Mouse (Mus musculus) limb, embryonic 12.5 days (tissue): ENCODE measurements around the gene Safb2. TPM values are rescaled to one million over a fixed set of nuclear protein-coding genes. Genes with fewer than 3 reads are reported as not detected.

Experiments
- ATAC-seq: fragments of 200-750 bp; cut with Nextera tagmentation; 2 replicates; pipeline ENCODE4 v1.8.0; 2017; ENCODE audit warnings: low read depth, moderate TSS enrichment; ENCODE audit not compliant: insufficient number of reproducible peaks, insufficient read depth, low FRiP score, low TSS enrichment
- H3K27ac ChIP-seq: fragments of 300-500 bp; sonication (generic); 2 replicates; pipeline ENCODE4 v1.5.1; 2016; ENCODE audit warnings: mild to moderate bottlenecking, moderate library complexity
- H3K27me3 ChIP-seq: fragments of 300-500 bp; sonication (generic); 2 replicates; pipeline ENCODE4 v1.6.1; 2016; ENCODE audit warnings: mild to moderate bottlenecking, moderate library complexity
- H3K36me3 ChIP-seq: fragments of 300-500 bp; sonication (generic); 2 replicates; pipeline ENCODE4 v1.6.1; 2016; ENCODE audit warnings: mild to moderate bottlenecking, moderate library complexity
- H3K4me1 ChIP-seq: fragments of 300-500 bp; sonication (generic); replicated peaks from 2 replicates; pipeline ENCODE4 v1.6.1; 2016
- H3K4me2 ChIP-seq: fragments of 300-500 bp; sonication (generic); 2 replicates; pipeline ENCODE4 v1.6.1; 2016; ENCODE audit warnings: mild to moderate bottlenecking, moderate library complexity
- H3K4me3 ChIP-seq: fragments of 300-500 bp; sonication (generic); replicated peaks from 2 replicates; pipeline ENCODE4 v1.5.1; 2016; ENCODE audit warnings: mild to moderate bottlenecking
- H3K9ac ChIP-seq: fragments of 300-500 bp; sonication (generic); replicated peaks from 2 replicates; pipeline ENCODE4 v1.6.1; 2016; ENCODE audit warnings: mild to moderate bottlenecking, moderate library complexity
- H3K9me3 ChIP-seq: fragments of 300-500 bp; sonication (generic); 2 replicates; pipeline ENCODE4 v1.6.1; 2016; ENCODE audit warnings: mild to moderate bottlenecking, moderate library complexity
- WGBS: fragments of 180-500 bp; shearing (Covaris S2); methylation state at CpG from one replicate; pipeline ENCODE4 v1.1.7; 2016; 5-methylcytosine and 5-hydroxymethylcytosine counted together
- polyA plus RNA-seq: library from polyadenylated mRNA; unstranded; fragments of >200 nt; fragmentation: Nextera tagmentation; extraction: Ambion mirVana; gene quantifications from 2 replicates; pipeline ENCODE4 v1.2.1, GENCODE M21; 2016

Gene Safb2
- polyA plus RNA-seq, 1 experiment from 2014 or later, result 113 TPM

GRCm38 (mm10) chr17:56607521-56608062 is 23.2 kb upstream of the Safb2 start:
- H3K27me3 ChIP-seq, result no peaks in the 10 kb centered on the region
- no peak overlapping the region for H3K4me2 ChIP-seq
- peaks cover 53% of the 10 kb centered on the region for H3K36me3 ChIP-seq
- H3K9ac ChIP-seq, result no peak overlapping the region
- H3K27ac ChIP-seq, result no peak overlapping the region
- no peak for ATAC-seq
- H3K9me3 ChIP-seq, result no peaks in the 10 kb centered on the region
- no peak overlapping the region for H3K4me3 ChIP-seq
- peaks cover 28% of the 10 kb centered on the region for H3K4me1 ChIP-seq
- WGBS, result 59% methylated on average over 3 of the region's 3 CpGs

GRCm38 (mm10) chr17:56605431-56605830 is 21.0 kb upstream of the Safb2 start:
- H3K4me2 ChIP-seq, result no peak overlapping the region
- peaks cover 21% of the 10 kb centered on the region for H3K4me1 ChIP-seq
- no peaks in the 10 kb centered on the region for H3K27me3 ChIP-seq
- WGBS, result 90% methylated on average over 9 of the region's 9 CpGs
- no peak overlapping the region for H3K4me3 ChIP-seq
- no peaks in the 10 kb centered on the region for H3K9me3 ChIP-seq
- ATAC-seq, result no peak
- H3K36me3 ChIP-seq, result peaks cover 75% of the 10 kb centered on the region
- no peak overlapping the region for H3K27ac ChIP-seq
- no peak overlapping the region for H3K9ac ChIP-seq

GRCm38 (mm10) chr17:56604422-56604821 is 20.0 kb upstream of the Safb2 start:
- peaks cover 85% of the 10 kb centered on the region for H3K36me3 ChIP-seq
- no peaks in the 10 kb centered on the region for H3K9me3 ChIP-seq
- H3K9ac ChIP-seq, result no peak overlapping the region
- no peak overlapping the region for H3K4me3 ChIP-seq
- no peak overlapping the region for H3K27ac ChIP-seq
- 91% methylated on average over 3 of the region's 3 CpGs for WGBS
- no peak overlapping the region for H3K4me2 ChIP-seq
- ATAC-seq, result no peak
- peaks cover 16% of the 10 kb centered on the region for H3K4me1 ChIP-seq
- H3K27me3 ChIP-seq, result no peaks in the 10 kb centered on the region

- H3K4me1 ChIP-seq, result peaks cover 14% of the 10 kb centered on the region
- no peak overlapping the region for H3K4me3 ChIP-seq
- no peak overlapping the region for H3K4me2 ChIP-seq
- WGBS, result 84% methylated on average over 9 of the region's 9 CpGs
- peaks cover 88% of the 10 kb centered on the region for H3K36me3 ChIP-seq
- no peaks in the 10 kb centered on the region for H3K27me3 ChIP-seq
- no peak overlapping the region for H3K9ac ChIP-seq
- no peak for ATAC-seq
- H3K27ac ChIP-seq, result no peak overlapping the region
- no peaks in the 10 kb centered on the region for H3K9me3 ChIP-seq
Measured at GRCm38 (mm10) chr17:56604070-56604380, 19.6 kb upstream of the Safb2 start.

DNA sequence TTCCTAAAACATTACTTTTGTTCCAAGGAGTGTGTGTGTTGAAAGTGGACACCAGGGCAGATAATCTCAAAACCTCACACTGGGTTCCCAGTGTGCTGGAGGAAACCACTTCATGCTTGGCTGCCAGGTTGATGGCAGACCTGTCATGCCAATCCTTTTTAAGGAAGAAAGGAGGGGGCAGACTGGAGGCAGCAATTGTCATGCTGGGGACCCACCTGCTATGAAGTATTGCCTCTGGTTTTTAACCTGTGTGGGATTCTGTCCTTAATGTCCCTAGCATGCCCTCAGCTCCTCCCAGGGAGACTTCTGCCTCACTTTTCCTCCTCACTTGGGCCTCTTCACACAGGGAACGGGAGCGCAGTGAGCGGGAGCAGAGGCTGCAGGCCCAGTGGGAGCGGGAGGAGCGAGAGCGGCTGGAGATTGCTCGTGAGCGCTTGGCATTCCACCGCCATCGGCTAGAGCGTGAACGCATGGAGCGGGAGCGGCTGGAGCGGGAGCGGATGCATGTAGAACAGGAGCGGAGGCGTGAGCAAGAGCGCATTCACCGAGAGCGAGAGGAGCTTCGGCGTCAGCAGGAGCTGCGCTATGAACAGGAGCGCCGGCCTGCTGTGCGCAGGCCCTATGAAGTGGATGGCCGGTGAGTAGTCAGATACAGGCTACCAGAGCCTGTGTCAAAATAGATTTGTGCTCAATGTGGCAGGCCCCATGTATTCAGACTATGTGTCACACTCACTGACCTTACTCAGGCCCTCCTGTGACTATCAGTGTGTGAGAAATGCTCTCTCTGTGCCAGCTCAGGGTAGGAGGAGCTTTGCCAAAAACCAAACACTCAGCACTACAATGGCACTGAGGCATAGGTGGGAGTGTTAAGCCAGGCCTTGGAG is 19.0 kb upstream of the Safb2 start:
- no peak for ATAC-seq
- Histone ChIP-seq H3K9me3 (no peaks in the 10 kb centered on the region), H3K27ac (no peak overlapping the region), H3K4me3 (no peak overlapping the region), H3K4me2 (no peak overlapping the region), H3K4me1 (peaks cover 8% of the 10 kb centered on the region), H3K36me3 (peaks cover 88% of the 10 kb centered on the region), H3K27me3 (no peaks in the 10 kb centered on the region), H3K9ac (no peak overlapping the region)
- 96% methylated on average over 28 of the region's 28 CpGs for WGBS

DNA sequence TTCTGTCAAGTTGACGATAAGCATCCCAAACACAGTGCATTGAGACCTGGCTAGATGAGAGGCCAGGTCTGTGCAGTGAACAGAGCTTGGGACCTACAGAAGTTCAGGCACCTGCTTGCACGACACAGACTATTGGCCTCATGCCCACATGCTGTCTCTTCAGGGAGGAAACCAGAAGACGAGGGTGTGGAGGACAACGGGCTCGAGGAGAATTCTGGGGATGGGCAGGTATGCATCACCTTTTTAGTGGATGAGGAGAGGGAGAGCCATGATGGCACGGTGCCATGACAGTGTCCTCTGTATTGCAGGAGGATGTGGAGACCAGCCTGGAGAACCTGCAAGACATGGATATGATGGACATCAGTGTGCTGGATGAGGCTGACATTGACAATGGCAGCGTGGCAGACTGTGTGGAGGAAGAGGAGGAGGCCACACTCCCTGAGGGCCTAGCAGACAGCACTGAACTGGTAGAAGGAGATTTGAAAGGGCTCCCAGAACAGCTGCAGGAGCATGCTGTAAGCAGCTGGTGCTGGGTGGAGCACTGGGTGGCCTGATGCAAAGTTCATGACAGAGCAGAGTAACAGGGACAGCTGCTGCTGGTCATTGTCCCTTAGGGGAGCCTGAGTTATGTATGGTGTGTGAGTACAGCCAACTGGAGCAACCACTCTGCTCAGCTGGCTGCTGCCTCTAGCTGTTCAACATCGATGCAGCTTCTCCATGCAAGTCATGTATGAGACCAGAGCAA is 9.3 kb upstream of the Safb2 start:
- H3K36me3 ChIP-seq, result peaks cover 96% of the 10 kb centered on the region
- 90% methylated on average over 8 of the region's 8 CpGs for WGBS
- H3K4me1 ChIP-seq, result no peaks in the 10 kb centered on the region
- H3K9ac ChIP-seq, result no peak overlapping the region
- peak; percentile 12; the same call in 1 of the 2 replicates for ATAC-seq
- no peaks in the 10 kb centered on the region for H3K27me3 ChIP-seq
- 0 out of 2 replicates have a peak overlapping the region, but pooled peaks have one; percentile 4 for H3K27ac ChIP-seq
- no peak overlapping the region for H3K4me2 ChIP-seq
- no peak overlapping the region for H3K4me3 ChIP-seq
- H3K9me3 ChIP-seq, result no peaks in the 10 kb centered on the region

DNA sequence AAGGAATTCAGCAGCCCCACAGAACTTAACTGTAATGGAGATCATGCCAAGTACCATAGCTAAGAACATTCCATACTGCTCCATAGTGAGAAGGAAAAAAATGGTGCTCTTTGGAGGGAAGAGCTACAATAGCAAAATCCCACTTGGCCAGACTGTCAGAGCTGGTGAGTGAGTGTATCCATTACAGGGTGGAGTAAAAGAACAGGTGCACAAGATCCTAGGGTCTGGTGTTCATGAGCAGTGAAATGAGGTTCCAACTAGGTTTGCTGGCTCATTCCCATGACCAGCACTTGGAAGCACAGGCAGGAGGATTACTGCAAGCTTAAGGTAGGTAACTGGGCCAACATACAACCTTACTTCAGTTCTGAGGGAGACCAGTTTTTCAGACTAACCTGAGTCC is 8.2 kb upstream of the Safb2 start:
- H3K4me2 ChIP-seq, result no peak overlapping the region
- no peak for ATAC-seq
- H3K4me3 ChIP-seq, result no peak overlapping the region
- peaks cover 7% of the 10 kb centered on the region; the same call in 1 of the 2 replicates for H3K4me1 ChIP-seq
- H3K27ac ChIP-seq, result no peak overlapping the region
- H3K9me3 ChIP-seq, result no peaks in the 10 kb centered on the region
- H3K9ac ChIP-seq, result no peak overlapping the region
- no peaks in the 10 kb centered on the region for H3K27me3 ChIP-seq
- H3K36me3 ChIP-seq, result peaks cover 100% of the 10 kb centered on the region

DNA sequence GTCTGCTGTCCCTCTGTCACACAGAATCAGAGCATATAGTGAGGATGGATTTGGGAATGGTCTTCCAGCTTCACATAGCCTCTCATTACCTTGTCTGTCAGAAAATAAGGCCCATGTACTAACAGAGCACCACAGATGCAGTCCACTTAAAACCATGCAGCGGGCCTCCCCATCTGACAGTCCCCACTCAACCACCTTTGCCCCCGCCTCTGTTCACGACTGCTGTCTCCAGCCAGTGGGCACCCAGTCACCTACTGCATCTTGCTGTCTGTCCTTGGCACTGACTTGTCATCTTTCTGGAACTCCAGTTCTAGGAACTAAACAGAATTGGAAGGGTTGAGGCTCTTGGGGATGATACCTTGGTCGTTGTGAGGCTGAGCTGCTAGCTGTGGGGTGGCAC is 4.5 kb upstream of the Safb2 start:
- Histone ChIP-seq H3K36me3 (peaks cover 80% of the 10 kb centered on the region), H3K27me3 (no peaks in the 10 kb centered on the region), H3K4me3 (no peak overlapping the region), H3K9me3 (no peaks in the 10 kb centered on the region), H3K27ac (no peak overlapping the region), H3K4me1 (peaks cover 24% of the 10 kb centered on the region), H3K9ac (no peak overlapping the region), H3K4me2 (no peak overlapping the region)
- WGBS, result 96% methylated on average over 4 of the region's 4 CpGs
- ATAC-seq, result no peak

DNA sequence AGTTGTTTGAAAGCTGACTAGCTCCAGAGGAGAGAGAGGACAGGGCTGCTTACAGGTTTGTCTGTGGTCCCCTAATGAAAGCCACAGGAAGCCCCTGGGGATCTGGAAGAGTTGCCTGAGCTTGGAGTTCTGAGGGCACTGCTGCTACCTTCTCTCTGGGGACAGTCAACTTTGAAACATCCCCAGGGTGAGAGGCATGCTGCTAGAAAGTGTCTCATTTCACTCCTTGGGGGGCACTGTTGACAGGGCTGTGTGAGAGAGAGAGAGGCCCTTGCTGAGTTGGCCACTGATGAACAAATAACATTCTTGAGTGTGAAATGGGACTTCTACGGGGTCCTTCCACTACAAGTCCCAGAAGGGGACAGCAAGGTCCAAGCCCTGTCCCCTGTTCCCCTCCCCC is 3.4 kb upstream of the Safb2 start:
- no peak overlapping the region for H3K27ac ChIP-seq
- H3K4me1 ChIP-seq, result peaks cover 32% of the 10 kb centered on the region
- H3K4me2 ChIP-seq, result 0 out of 2 replicates have a peak overlapping the region, but pooled peaks have one; percentile 13
- WGBS, result 86% methylated on average over 1 of the region's 1 CpGs
- H3K9me3 ChIP-seq, result no peaks in the 10 kb centered on the region
- H3K4me3 ChIP-seq, result no peak overlapping the region
- ATAC-seq, result no peak
- no peaks in the 10 kb centered on the region for H3K27me3 ChIP-seq
- H3K9ac ChIP-seq, result no peak overlapping the region
- peaks cover 72% of the 10 kb centered on the region for H3K36me3 ChIP-seq

DNA sequence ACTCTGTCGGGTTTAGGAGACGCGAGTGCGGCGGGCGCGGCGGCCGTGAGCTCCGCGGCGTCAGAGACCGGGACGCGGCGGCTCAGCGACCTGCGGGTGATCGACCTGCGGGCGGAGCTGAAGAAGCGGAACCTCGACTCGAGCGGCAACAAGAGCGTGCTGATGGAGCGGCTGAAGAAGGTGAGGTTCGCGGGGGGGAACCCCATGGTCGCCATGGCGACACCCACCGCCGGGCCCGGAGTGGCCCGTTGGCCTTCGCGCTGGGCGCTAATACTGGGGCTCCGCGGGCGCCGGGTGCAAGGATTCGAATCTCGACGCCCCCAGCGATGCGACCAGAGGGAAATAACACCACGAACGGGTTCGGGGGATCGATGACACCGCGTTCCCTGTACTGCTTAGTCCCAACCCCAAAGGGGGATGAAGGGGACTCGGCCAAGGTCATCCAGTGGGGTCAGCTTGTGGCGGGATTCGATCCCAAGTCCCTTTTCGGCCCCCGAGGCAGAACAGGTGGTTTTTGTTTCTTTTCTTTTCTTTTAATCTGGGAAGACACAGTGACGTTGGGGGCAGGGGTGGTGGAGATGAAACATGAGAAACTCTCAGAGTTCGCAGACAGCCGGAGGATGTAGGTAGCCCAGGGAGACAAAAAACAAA is 911 bp upstream of the Safb2 start:
- ATAC-seq, result no peak
- Histone ChIP-seq H3K4me3 (peak overlapping the region; percentile 91), H3K36me3 (peaks cover 72% of the 10 kb centered on the region), H3K4me2 (peak overlapping the region; percentile 75), H3K9me3 (no peaks in the 10 kb centered on the region), H3K27ac (peak overlapping the region; percentile 93), H3K27me3 (no peaks in the 10 kb centered on the region), H3K4me1 (peaks cover 40% of the 10 kb centered on the region), H3K9ac (peak overlapping the region; percentile 94)
- WGBS, result under 1% methylated on average over 61 of the region's 61 CpGs
